18 mouse cellular contexts compared by ENCODE assay signal in genomic region chr9:60608857-60609256, GRCm38 (mm10).
"Had no signal": no experiment of that assay in that cellular context is flagged by ENCODE, and none has a peak within 500 bp of the region (broad histone marks: within the 10 kb centered on the region; RNA-seq: fewer than 3 reads in every experiment).

No protein-coding gene starts in this region.

- H3K4me3 ChIP-seq: kidney, embryonic 15.5 days; limb, embryonic 15.5 days; liver, embryonic 12.5 days; megakaryocyte, embryonic 14.5 days; midbrain, embryonic 15.5 days; neural tube, embryonic 13.5 days had no signal

- DNase-seq: kidney, adult 2 months; kidney, postnatal 14 days; layer of hippocampus, adult 9-11 months; layer of hippocampus, postnatal 36 days; lung, embryonic 14.5 days; lung, postnatal 10 days; right cerebral cortex, adult 18-20 months; right cerebral cortex, postnatal 25 days; thymus, adult 2 months; thymus, postnatal 36 days had no signal

- H3K27me3 ChIP-seq: kidney, embryonic 15.5 days; limb, embryonic 15.5 days; liver, embryonic 12.5 days; midbrain, embryonic 15.5 days; neural tube, embryonic 13.5 days had no signal

- H3K4me2 ChIP-seq: kidney, embryonic 15.5 days; limb, embryonic 15.5 days; liver, embryonic 12.5 days; lung, embryonic 14.5 days; midbrain, embryonic 11.5 days; midbrain, embryonic 15.5 days; neural tube, embryonic 13.5 days had no signal

- H3K9me3 ChIP-seq: kidney, embryonic 15.5 days; limb, embryonic 15.5 days; liver, embryonic 12.5 days; megakaryocyte, embryonic 14.5 days; midbrain, embryonic 15.5 days; neural tube, embryonic 13.5 days had no signal

- H3K9ac ChIP-seq: kidney, embryonic 15.5 days; limb, embryonic 15.5 days; liver, embryonic 12.5 days; lung, embryonic 14.5 days; midbrain, embryonic 15.5 days; neural tube, embryonic 13.5 days had no signal

- ATAC-seq: liver, embryonic 12.5 days; midbrain, embryonic 15.5 days had no signal

- H3K36me3 ChIP-seq: liver, embryonic 12.5 days had no signal

- H3K27ac ChIP-seq: kidney, embryonic 15.5 days; limb, embryonic 15.5 days; liver, embryonic 12.5 days; macrophage; midbrain, embryonic 15.5 days; neural tube, embryonic 13.5 days had no signal

- H3K4me1 ChIP-seq: limb, embryonic 15.5 days; liver, embryonic 12.5 days; megakaryocyte, embryonic 14.5 days; midbrain, embryonic 15.5 days; neural tube, embryonic 13.5 days had no signal
